Mouse (Mus musculus) left cerebral cortex, postnatal 36 days (tissue): ENCODE data around the gene Gdf5. TPM values are rescaled to one million over a fixed set of nuclear protein-coding genes. Genes with fewer than 3 reads are reported as not detected.
A peak's percentile ranks its signal among the peaks of the same experiment; 100 is the strongest.
"Not testable (repeated sequence)": the region's sequence is repeated elsewhere in the genome, so short reads cannot be mapped to it uniquely, and the experiment has no call there.

Source experiments
- DNase-seq, 2 experiments: peaks; one replicate each; pipeline ENCODE4 v3.0.0; 2021 to 2022; ENCODE audit warnings: low spot score in 2 of 2, mixed read lengths in 1 of 2
- intact Hi-C: fragments of 180-260 bp; cut with DNase I; formaldehyde crosslinking; loops from one replicate; pipeline ENCODE4 v1.15.1; 2025
- total RNA-seq, 2 experiments: library from RNA; stranded (reverse); gene quantifications; 2 replicates each; pipeline ENCODE4 v1.2.3; 2021

The Gdf5 gene
- total RNA-seq, 2 experiments from 2014 or later: 0.27 TPM; not detected in 1

- intact Hi-C loops: no loop called here
- no peak for DNase-seq
Observed at GRCm38 (mm10) chr2:155944685-155945084, 482 bp downstream of the Gdf5 start.

GRCm38 (mm10) chr2:155943463-155943862, 1.7 kb downstream of the Gdf5 start:
- no peak for DNase-seq
- intact Hi-C loops: no loop called here

GRCm38 (mm10) chr2:155941697-155942442, 3.3 kb downstream of the Gdf5 start:
- intact Hi-C loops: no loop called here
- no peak for DNase-seq

- intact Hi-C loops: no loop called here
- DNase-seq: no peak
Observed at GRCm38 (mm10) chr2:155940681-155941080, 4.5 kb downstream of the Gdf5 start, which contains the start of gene Gm15557. TSS of gene Gm15557 (plus strand) at chr2:155940728.

DNA sequence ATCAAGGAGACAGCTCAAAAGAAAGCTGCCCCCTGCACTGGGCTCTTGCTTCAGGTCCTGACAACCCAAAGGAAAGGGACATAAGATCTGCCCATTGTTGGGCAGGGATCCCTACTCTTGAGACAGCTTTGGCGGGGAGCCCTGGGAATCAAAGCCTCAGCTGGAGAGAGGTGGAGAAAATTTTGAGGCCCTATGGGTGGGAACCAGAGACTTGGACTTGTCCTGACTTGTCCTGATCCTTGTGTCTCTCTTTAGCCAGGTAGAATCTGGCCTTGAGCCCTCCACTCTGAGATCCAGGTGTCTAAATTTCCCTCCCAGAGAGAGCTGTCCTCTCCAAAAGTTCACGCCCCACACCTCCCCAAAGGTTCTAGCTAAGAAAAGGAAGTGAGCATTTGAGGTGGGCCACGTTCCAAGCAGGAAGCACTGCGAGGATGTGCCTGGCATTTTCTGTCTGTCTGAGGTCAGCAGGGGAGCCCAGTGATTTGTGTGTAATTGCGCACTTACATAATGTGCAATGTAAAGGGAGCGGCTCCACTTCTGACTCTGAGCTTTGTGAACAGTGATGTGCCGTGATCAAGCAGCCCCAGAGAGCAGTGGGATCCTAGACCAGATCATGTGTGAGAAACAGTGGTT, 5.2 kb downstream of the Gdf5 start:
- intact Hi-C loops: no loop called here
- DNase-seq: no peak

- DNase-seq: peak; percentile 94
- intact Hi-C loops: no loop called here
Observed at GRCm38 (mm10) chr2:155929531-155930442, 15.4 kb downstream of the Gdf5 start, which contains the start of gene Uqcc1. TSS of gene Uqcc1 (minus strand) at chr2:155930310.

- intact Hi-C loops: no loop called here
- DNase-seq: no peak
Observed at GRCm38 (mm10) chr2:155928711-155929345, 16.3 kb downstream of the Gdf5 start.

DNA sequence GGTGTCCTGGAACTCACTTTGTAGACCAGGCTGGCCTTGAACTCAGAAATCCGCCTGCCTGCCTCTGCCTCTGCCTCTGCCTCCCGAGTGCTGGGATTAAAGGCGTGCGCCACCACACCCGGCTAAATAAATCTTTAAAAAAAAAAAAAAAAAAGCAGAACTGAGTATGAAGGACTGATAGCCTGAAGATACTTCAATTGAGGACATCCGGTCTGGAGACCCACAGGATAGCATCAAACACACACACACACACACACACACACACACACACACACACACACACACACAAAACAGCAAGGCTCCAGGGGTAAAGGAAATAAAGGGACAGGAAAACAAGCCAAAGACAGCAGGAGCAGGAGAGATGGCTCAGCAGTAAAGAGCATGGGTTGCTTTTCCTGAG, 20.0 kb downstream of the Gdf5 start:
- intact Hi-C loops, DNase-seq: not testable (repeated sequence)

- intact Hi-C loops: no loop called here
- DNase-seq: no peak
Observed at GRCm38 (mm10) chr2:155923143-155923542, 22.0 kb downstream of the Gdf5 start.

DNA sequence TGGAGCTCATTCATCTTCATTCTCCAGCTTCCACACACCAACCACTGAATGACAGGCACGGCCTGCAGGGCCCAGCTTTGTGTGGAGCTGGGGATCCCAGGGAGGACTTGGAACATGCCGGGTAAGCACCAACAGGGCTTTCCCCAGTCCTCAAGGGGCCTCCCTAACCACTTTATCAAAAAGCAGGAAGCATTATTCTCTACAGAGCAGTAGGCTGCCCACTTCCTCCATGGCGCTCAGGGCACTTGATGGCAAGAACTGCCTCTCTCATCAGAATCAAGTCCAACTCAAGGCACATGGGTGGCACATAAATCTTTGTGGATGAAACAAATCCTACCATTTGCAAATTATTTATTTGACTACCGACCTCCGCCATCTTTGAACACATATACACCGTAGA, 30.5 kb downstream of the Gdf5 start:
- no peak for DNase-seq
- intact Hi-C loops: no loop called here

DNA sequence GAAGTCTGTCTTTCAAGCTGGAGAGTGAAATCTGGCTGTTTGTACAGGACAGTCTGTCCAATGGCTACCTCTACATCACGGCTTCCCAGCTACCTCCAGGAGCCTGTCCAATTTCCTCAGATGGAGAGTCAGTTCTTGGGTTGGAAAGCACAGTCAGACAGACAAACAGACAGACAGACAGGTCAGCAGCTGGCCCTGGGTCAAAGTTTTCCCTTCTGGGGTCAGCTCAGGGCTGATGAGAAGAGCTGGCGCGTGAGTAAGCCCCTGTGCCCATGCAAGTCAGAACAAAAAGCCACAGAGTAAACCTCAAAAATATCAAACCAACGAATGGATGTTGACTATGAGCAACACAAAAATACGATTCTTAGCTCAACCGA, 41.5 kb downstream of the Gdf5 start:
- intact Hi-C loops: no loop called here
- no peak for DNase-seq

DNA sequence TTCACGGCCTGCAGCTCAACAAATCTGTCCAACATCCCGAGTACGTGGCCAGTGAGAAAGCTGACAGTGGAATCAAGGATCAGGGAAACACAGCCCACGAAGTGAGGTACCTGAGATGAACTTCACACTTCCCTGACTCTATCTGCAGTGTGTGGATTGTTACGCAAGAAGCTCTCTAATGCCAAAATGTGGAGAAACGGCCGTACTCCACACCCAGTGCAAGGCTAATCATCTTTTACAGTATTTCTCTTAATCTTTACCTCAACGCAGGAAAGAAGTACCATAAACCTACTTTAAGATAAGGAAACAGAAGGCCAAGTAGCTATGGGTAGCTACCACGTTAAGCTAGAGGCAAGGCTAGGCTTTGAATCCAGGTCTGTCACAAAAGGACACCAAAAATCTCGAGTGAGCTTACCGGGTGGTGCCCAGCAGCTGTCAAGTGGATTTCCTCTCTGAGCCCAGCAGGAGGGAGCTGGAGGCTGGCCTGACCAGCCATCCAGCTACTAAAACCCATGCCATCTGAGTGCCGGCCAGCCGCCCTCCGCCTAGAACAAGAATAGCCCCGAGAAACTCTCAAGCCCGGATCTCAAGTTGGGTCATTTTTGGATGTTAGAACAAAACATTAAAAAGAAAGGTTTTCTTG, 42.1 kb downstream of the Gdf5 start:
- intact Hi-C loops: no loop called here
- no peak for DNase-seq

DNA sequence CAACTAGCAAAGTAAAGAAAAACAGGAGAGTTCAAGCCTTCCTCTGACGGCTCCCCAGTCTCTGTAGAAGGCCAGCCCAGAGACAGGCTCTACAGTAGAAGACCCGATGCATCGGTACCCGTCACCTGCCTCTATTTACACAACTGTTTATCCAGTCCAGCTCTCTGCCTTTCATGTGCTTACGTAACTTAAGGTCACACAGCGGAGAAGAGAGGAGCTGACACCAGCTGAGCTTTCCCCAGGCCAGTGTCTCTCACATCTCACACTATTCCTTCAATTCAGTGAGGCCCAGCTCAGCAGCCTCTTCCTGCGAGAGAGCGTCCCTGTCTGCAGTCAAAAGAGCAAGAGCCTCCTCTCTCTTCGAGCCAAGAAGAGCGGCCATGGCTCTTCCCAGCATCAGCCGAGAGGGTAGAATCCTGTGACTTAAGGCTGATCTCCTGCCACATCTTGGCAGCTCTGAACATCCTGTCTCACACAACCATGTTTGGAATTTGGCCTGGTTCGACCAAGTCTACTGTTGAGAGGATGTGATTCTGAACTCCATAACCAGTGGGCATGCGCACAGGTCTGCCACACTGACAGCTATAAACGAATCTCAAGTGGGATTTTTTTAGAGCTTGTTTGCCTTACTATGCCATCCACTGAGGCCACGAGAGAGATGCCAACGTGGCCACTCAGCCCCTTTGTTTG, 50.0 kb downstream of the Gdf5 start:
- intact Hi-C loops: no loop called here
- DNase-seq: no peak

DNA sequence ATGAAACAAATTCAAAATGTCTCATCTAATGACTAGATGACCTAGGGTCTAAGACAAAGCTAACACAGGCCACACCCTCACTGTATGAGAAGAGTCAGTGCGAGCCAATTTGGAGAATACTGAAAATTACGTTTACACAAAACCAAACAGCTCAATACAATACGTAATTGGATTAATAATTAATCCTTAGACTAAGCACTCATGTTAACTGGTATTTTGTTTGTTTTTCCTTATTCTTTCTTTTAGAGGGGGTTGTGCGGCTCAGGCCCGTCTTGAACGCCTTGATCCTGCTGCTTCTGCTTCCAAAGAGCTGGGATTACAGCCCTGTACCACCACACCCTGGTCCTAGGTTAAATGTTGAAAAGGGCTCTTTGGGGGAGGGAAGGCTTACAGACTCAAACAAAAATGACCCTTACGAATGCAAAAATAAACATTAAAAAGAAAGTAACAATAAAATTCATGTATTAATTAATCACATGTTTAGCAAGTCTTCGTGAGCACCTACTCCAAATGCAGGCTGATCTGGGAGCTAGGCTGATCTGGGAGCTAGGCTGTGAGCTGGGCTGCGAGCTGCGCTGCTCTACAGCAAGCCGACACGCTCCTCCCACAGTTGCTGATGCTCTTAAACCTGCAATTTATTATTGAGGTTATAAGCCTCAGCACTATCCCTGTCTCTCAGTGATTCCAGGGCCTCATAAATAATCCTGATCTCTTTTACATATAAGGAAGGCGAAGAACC, 50.7 kb downstream of the Gdf5 start:
- no peak for DNase-seq
- intact Hi-C loops: no loop called here
